Mouse (Mus musculus) heart, postnatal 36 days (tissue): ENCODE measurements around the gene Dip2b. TPM values are rescaled to one million over a fixed set of nuclear protein-coding genes. Genes with fewer than 3 reads are reported as not detected.

Experiments used
- DNase-seq, 2 experiments: peaks; one replicate each; pipeline ENCODE4 v3.0.0; 2021 to 2022
- intact Hi-C: fragments of 180-260 bp; cut with DNase I; formaldehyde crosslinking; loops from one replicate; pipeline ENCODE4 v1.15.1; 2025
- total RNA-seq, 2 experiments: library from RNA; stranded (reverse); gene quantifications; 2 replicates each; pipeline ENCODE4 v1.2.3; 2021

The Dip2b gene
- total RNA-seq, 2 experiments from 2014 or later: 21.0 to 21.5 TPM

DNA sequence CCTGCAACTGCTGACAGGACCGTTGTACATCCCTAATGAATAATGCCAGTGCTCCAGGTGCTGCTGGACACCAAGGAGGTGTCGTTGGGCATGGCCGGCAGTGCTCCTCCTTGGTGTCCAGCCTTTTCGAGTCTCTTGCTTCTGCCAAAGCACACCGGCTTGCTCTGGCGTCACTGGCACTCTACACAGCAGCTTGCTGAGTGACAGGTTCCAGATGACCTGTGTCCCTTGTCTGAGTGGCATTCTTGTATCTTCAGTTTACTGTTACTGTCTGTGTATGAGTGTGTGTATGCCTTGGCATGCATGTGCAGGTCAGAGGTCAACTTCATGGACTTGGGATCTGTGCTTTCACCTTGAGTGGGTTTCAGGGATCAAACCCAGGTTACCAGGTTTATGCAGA lies 83.0 kb downstream of the Dip2b start:
- intact Hi-C loops: no loop called here
- peak in 1 of 2 experiments; percentile 28 for DNase-seq

- intact Hi-C loops: no loop called here
- no peak for DNase-seq
Measured at GRCm38 (mm10) chr15:100123867-100124266, 85.4 kb downstream of the Dip2b start.

DNA sequence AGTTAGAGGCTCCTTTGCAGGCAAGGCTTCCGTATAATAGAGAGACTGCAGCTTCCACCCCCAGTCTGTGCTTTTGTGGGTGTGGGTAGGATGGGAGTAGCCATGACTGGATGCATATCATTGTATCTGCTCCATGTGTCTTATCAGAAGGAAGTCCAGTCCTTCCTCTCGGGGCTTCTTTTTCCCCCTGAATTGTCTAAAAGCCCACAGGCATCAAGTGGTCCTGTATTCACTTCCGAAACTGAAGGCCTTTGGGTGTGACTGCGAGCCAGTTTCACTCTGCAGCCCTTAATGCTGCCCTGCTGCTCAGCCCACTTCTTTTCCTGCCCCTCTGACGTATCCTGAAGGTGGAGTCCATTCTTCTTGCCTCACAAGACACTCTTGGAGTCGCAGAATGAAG lies 86.8 kb downstream of the Dip2b start:
- intact Hi-C loops: no loop called here
- DNase-seq: no peak

DNA sequence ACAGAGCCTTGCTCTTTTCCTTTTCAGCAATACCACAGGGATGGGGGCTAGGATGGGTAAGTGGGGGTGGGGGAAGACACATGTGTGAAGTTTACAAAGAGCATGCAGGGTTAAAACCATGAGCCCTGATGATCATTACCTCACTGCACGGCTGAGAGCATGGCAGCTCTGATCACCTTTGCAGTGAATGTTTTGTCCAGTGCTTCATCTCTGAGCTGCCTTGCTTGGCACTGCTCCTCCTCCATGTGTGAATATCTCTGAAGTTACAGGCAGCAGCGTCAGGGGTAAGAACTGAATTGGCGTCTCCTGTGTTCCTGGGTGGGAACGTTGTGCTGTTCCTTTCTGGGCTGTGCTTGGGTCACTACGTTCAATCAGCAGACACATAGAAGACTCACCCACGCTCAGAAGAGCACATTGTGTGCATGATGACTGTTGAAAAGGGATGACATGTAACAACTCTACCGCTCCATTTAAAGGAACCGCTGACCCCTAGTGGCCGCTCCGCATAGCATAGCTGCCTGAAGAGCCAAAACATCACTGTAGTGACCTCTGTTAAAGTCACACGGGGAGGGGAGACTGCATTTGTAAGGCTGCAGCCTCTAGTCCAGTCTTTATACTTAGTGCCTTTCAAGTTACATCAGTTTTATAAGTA lies 88.1 kb downstream of the Dip2b start:
- peak; percentile 89 for DNase-seq
- intact Hi-C loops: loop anchor here (1.0 kb wide), 1 partner anchor 88 kb away; the partner anchor contains the start of gene Dip2b

DNA sequence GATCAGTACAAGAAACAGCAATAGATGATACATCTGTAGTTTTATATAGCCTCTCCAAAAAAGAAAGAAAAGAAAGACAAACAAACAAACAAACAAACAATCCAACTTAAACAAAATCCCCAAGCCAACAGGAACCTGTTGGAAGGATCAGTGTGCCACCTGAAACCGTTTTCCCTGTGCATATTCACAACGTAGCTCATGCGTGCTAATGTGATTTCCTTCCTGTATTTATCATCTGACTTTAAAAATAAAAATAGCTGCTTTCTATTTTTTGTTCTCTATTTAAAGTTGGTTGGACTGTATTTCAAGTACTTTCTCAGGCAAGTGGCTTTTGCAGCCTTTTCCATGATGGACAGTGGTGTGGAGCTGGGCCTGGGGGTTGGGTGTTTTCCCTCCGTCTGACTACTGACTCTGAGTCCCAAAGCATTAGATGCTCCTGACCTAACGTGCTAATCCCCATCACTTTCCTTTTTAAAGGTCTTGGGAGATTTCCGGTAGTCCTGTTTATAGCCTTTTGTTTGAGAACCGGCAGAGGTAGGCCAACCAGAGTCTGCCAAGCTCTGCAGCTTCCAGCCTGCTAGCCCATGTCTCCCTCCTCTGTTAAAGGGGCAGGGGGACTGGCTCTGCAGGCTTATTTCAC lies 90.8 kb downstream of the Dip2b start:
- intact Hi-C loops: no loop called here
- no peak for DNase-seq

- no peak for DNase-seq
- intact Hi-C loops: no loop called here
Measured at GRCm38 (mm10) chr15:100139665-100140064, 101.2 kb downstream of the Dip2b start.

DNA sequence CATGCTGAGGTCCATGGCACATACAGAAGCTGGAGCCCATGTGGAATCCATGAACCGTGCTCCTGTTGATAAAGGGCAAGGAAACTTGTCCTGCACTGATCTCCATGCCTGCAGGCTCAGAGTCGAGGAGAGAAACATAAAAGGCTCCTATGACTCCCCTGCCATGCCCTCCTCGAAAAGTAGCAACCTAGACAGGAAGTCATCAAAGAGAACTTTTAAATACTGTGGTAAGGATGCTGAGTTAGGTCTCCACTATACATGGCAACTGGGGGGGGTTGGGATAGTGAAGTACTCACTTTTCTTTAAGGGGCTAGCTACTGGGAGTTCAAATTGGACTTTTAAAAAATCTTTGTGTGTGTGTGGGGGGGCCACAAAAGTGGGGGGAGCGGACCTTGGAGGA lies 102.0 kb downstream of the Dip2b start:
- intact Hi-C loops: no loop called here
- DNase-seq: no peak

- no peak for DNase-seq
Measured at GRCm38 (mm10) chr15:100143091-100143801, 104.8 kb downstream of the Dip2b start.

DNA sequence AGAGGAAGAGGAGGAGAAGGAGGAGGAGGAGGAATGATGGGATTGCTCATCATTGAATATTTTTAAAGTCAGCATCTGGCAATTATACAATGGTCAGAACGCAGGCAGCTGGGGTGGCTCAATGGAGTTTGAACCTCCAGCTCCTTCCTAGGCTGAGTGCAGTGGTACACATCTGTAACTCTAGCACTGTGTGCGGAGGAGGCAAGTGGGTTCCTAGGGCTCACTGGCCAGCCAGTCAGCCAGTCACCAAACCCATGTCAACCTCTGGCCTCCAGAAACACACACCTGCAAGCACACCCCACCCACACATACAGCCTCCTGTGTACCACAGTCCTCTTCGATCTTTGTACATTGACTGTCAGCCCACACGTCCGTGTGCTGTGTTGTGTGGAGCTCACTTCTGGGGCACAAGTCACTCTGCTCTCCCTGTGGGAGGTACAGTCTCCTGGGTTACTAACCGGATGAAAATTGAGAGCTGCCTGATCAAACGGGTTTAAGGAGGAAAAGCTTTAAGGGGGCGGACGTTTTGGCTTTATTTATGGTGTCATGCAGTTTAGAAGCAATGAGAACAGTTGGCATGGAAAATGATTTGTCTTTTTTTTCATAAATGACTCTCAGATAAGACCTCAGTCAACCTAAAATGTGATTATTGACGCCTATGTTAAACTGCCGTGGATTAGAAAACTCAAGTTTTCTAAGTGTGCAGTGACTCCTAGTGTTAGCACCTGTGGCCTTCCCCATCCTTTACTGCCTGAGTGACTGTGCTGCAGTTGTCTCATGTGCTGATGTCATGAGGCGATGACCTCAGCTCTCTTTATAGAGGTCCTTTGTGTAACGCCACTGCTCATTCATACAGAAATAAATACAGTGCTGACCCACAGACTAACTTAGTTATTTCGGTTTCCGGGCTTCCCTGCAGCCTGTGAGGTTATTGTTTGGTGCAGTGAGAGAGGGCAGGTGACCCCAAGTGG lies 106.7 kb downstream of the Dip2b start:
- no peak for DNase-seq
- intact Hi-C loops: no loop called here

More at GRCm38 (mm10) chr15:100143091-100143801, 104.8 kb downstream of the Dip2b start:
- intact Hi-C loops: no loop called here

- no peak for DNase-seq
- intact Hi-C loops: no loop called here
Measured at GRCm38 (mm10) chr15:100145917-100146316, 107.5 kb downstream of the Dip2b start.

- intact Hi-C loops: no loop called here
- DNase-seq: no peak
Measured at GRCm38 (mm10) chr15:100150593-100150992, 112.1 kb downstream of the Dip2b start.

GRCm38 (mm10) chr15:100152321-100152720 lies 113.9 kb downstream of the Dip2b start:
- intact Hi-C loops: no loop called here
- no peak for DNase-seq

DNA sequence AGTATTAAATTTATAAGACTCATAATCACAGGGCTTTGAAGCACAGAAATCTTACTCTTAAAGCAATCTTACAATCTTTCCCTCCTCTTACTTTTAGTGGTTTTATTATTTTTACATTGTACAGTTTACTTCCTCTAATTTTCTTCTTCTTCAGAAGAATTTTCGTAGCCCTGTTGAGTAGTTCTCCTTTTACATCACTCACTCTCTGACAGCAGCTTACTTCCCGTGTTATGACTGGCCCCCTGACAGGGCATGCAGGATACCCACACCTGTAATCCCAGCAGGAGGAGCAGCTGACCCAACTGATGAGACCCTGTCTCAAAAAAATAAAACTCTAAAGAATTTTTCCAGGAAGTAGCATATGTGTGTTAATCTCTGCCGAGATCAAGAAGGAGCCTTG lies 114.6 kb downstream of the Dip2b start:
- no peak for DNase-seq
- intact Hi-C loops: no loop called here

- no peak for DNase-seq
- intact Hi-C loops: no loop called here
Measured at GRCm38 (mm10) chr15:100156095-100156707, 117.7 kb downstream of the Dip2b start.

DNA sequence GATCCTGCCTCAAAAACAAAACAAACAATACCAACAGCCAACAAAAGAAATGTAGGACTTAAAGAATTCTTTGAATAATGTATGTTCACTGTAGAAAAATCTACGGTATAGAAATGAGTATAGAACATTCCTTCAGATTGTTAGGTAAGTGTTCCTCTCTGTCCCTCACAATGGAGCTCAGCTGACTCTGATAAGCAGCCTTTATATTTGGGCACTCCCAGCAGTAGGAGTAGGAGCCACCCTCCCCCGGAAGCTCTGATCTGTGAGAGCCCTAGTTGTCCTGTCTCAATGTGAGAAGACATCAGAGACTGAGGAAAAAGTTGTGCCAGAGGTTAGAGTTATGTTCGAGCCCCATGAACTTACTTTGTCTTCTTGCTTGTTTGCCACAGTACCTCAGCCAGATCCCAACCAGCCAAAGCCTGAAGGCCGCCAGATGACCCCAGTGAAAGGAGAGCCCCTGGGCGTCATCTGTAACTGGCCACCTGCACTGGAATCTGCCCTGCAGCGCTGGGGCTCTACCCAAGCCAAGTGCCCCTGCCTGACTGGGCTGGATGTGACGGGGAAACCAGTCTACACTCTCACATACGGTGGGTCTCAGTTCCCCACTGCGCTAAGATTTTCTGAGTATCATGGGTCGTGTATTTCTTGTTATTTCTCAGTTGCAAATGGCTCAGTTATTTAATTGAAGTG lies 118.5 kb downstream of the Dip2b start:
- no peak for DNase-seq
- intact Hi-C loops: no loop called here

DNA sequence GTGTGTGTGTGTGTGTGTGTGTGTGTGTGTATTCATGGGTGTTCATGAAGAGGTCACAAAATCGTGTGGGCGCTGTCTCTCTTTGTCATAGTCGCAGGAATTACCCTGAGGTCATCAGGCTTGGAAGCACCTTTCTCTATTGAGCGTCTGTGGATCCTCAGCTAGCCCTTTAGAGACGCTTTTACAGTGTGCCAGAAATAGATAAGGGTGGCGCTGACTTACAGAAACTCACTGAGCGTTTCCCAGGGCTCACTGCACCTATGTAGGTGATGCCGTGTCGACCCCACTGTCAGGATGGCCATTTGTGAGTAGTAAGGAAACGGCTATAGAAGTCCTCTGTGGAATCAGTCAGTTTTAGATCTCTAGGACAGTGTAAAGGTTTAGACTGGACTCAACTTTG lies 120.5 kb downstream of the Dip2b start:
- intact Hi-C loops: no loop called here

GRCm38 (mm10) chr15:100161747-100162280 lies 123.3 kb downstream of the Dip2b start:
- DNase-seq: no peak
- intact Hi-C loops: no loop called here

More for the DNA sequence above, 120.5 kb downstream of the Dip2b start:
- no peak for DNase-seq

DNA sequence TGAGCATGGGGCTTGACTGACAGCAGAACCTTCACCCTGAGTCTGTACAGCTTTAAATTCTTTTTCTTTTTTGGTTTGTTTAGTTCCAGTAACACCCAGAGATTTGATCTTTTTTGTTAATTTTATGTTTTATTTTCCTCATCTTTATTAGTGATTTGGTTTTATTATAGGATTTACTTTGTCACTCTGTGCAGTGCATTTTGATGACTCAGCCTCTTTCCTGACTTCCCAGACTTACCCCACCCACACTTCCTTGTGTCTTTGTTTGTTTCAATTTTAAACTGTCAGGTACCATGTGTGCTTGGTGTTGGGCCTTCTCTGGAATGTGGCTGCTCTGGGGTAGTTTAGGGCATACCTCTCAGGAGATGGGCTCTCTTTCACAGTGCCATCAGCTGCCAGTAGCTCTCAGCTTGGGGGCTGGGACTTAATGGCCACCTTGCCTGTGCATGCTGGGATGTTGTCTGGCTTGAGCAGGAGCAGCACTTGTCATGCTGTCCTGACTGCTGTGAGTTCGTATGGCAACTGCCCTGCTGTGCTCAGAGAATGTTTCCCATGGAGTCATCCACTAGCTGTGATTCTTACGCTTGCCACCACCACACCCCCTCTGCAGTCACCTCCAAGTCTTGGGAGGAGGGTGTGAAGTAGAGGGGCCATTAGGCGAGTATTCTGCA lies 125.1 kb downstream of the Dip2b start:
- intact Hi-C loops: no loop called here
- no peak for DNase-seq

- intact Hi-C loops: no loop called here
- DNase-seq: no peak
Measured at GRCm38 (mm10) chr15:100166464-100166863, 128.0 kb downstream of the Dip2b start.
